Mouse (Mus musculus) neural tube, embryonic 14.5 days (tissue): ENCODE data around the gene Ascl5. TPM values are rescaled to one million over a fixed set of nuclear protein-coding genes. Genes with fewer than 3 reads are reported as not detected.

Source experiments
- ATAC-seq: fragments of 200-750 bp; cut with Nextera tagmentation; 2 replicates; pipeline ENCODE4 v1.8.0; 2017; ENCODE audit warnings: low read depth, mild to moderate bottlenecking, moderate TSS enrichment, moderate library complexity
- H3K27ac ChIP-seq: fragments of 300-500 bp; sonication (generic); 2 replicates; pipeline ENCODE4 v1.5.1; 2014; ENCODE audit warnings: low read depth, mild to moderate bottlenecking, control low read depth, low read length, moderate library complexity, mixed read lengths
- H3K27me3 ChIP-seq: fragments of 300-500 bp; sonication (generic); 2 replicates; pipeline ENCODE4 v1.6.1; 2014; ENCODE audit warnings: low read length; ENCODE audit not compliant: control insufficient read depth, insufficient read depth
- H3K36me3 ChIP-seq: fragments of 300-500 bp; sonication (generic); 2 replicates; pipeline ENCODE4 v1.6.1; 2014; ENCODE audit warnings: low read length, mixed read lengths; ENCODE audit not compliant: control insufficient read depth, insufficient read depth
- H3K4me1 ChIP-seq: fragments of 300-500 bp; sonication (generic); 2 replicates; pipeline ENCODE4 v1.6.1; 2014; ENCODE audit warnings: low read length; ENCODE audit not compliant: control insufficient read depth, insufficient read depth
- H3K4me2 ChIP-seq: fragments of 300-500 bp; sonication (generic); 2 replicates; pipeline ENCODE4 v1.6.1; 2014; ENCODE audit warnings: mild to moderate bottlenecking, low read depth, low read length, control low read depth
- H3K4me3 ChIP-seq: fragments of 300-500 bp; sonication (generic); 2 replicates; pipeline ENCODE4 v1.5.1; 2014; ENCODE audit warnings: low read depth, low read length, control low read depth, mixed read lengths
- H3K9ac ChIP-seq: fragments of 300-500 bp; sonication (generic); replicated peaks from 2 replicates; pipeline ENCODE4 v1.6.1; 2014; ENCODE audit warnings: low read depth, mild to moderate bottlenecking, control low read depth, low read length, mixed read lengths
- H3K9me3 ChIP-seq: fragments of 300-500 bp; sonication (generic); 2 replicates; pipeline ENCODE4 v1.6.1; 2016; ENCODE audit warnings: low read length; ENCODE audit not compliant: control insufficient read depth
- WGBS: fragments of 180-500 bp; shearing (Covaris S2); extraction: QIAGEN DNeasy Blood & Tissue Kit; methylation state at CpG from one replicate; pipeline ENCODE4 v1.1.7; 2014; 5-methylcytosine and 5-hydroxymethylcytosine counted together
- polyA plus RNA-seq: library from polyadenylated mRNA; unstranded; fragments of >200 nt; fragmentation: Nextera tagmentation; extraction: Ambion mirVana; gene quantifications from 2 replicates; pipeline ENCODE4 v1.2.1, GENCODE M21; 2014

Ascl5 gene
- polyA plus RNA-seq, 1 experiment from 2014 or later = not detected

DNA sequence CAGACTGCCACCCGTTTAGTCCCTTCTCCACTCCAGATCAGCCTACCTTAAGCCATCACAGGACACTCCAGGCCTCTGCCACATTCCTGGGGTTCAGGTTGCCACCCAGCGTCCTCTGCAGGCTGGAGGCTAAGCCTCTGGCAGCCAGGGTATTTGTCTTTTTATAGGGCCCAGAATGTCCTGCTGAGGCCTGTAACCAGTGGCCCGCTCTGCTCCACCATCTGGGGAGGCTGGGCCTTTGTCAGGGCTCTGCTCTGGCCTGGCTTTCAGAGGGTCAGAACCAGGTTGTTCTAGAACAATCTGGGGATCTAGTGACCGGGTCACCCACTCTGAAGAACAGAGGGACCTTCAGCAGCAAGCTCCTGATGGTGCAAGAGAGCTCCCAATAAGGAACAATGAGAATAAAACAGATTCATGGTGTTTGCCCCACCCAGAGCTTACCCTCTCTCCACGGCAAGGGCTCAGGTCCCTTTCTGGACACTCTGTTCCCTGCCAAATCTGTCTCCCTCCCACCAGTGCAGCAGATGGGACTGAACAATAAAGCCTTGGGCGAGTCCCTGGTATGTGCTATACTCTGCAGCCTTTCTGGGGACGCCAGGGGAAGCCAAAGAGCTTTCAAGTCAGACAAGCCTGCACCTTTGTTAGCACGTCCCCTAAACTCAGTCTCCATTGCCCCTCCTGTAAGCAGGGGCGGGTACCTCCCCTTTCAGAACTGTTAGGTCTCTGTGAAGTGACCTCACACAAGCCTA is 10.6 kb downstream of the Ascl5 start:
- WGBS = 40% methylated on average over 9 of the region's 9 CpGs
- Histone ChIP-seq H3K36me3 (no peaks in the 10 kb centered on the region), H3K9ac (no peak overlapping the region), H3K4me3 (no peak overlapping the region), H3K4me2 (no peak overlapping the region), H3K4me1 (no peaks in the 10 kb centered on the region), H3K27me3 (no peaks in the 10 kb centered on the region), H3K27ac (no peak overlapping the region), H3K9me3 (no peaks in the 10 kb centered on the region)
- ATAC-seq = peak; percentile 34; the same call in 1 of the 2 replicates

GRCm38 (mm10) chr1:136061790-136062141 is 11.2 kb downstream of the Ascl5 start:
- H3K4me1 ChIP-seq = no peaks in the 10 kb centered on the region
- H3K9ac ChIP-seq = no peak overlapping the region
- ATAC-seq = 0 out of 2 replicates have a peak, but pooled peaks have one; percentile 28
- no peaks in the 10 kb centered on the region for H3K27me3 ChIP-seq
- H3K9me3 ChIP-seq = no peaks in the 10 kb centered on the region
- H3K4me2 ChIP-seq = no peak overlapping the region
- H3K36me3 ChIP-seq = no peaks in the 10 kb centered on the region
- 75% methylated on average over 7 of the region's 7 CpGs for WGBS
- no peak overlapping the region for H3K4me3 ChIP-seq
- H3K27ac ChIP-seq = no peak overlapping the region

DNA sequence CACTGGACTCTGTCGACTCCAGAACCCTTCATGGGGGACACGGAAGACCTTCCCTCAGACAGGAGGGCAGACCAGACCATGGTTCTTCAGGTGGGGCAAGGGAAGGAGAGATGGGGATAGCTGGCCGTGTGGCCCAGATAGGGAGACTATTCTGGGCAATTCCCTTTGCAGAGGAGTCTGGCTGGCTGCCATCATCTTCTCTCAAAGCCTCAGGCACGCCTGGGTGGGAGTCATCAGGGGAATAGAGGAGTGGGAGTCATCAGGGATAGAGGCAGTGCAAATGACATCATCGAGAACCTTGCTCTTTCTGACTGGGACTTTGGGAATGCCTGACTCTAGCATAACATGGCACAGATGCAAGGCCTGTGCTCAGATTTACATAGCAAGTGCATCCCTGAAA is 13.4 kb downstream of the Ascl5 start:
- Histone ChIP-seq H3K9me3 (no peaks in the 10 kb centered on the region), H3K36me3 (no peaks in the 10 kb centered on the region), H3K27me3 (no peaks in the 10 kb centered on the region), H3K4me2 (no peak overlapping the region), H3K9ac (no peak overlapping the region), H3K27ac (no peak overlapping the region), H3K4me3 (no peak overlapping the region), H3K4me1 (no peaks in the 10 kb centered on the region)
- 69% methylated on average over 5 of the region's 5 CpGs for WGBS
- no peak for ATAC-seq

- Histone ChIP-seq H3K27me3 (no peaks in the 10 kb centered on the region), H3K9me3 (no peaks in the 10 kb centered on the region), H3K9ac (no peak overlapping the region), H3K4me3 (no peak overlapping the region), H3K27ac (no peak overlapping the region), H3K4me1 (no peaks in the 10 kb centered on the region), H3K36me3 (no peaks in the 10 kb centered on the region), H3K4me2 (no peak overlapping the region)
- WGBS = 75% methylated on average over 1 of the region's 1 CpGs
- no peak for ATAC-seq
These were observed 16.0 kb downstream of the Ascl5 start for GRCm38 (mm10) chr1:136066621-136067020.

DNA sequence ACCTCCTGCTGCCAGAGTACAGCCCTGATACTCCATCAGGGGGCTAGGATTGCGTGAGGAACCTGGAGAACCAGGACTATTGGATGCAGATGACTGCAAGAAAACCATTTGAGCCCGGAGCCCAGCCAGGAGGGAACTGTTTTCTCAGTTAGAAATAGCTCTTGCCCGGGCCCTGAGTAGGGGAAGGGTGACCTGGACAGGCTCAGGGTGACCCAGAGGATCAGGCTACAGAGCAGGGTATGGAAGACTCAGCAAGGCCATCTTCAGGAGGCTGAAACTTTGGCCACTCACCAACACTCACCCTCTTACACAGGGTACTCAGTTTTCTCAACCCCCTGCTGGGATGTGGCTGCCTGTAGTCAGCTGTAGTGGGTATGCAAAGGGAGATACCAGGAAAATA is 17.0 kb downstream of the Ascl5 start:
- no peaks in the 10 kb centered on the region for H3K36me3 ChIP-seq
- no peaks in the 10 kb centered on the region for H3K27me3 ChIP-seq
- no peaks in the 10 kb centered on the region for H3K4me1 ChIP-seq
- H3K9ac ChIP-seq = no peak overlapping the region
- no peaks in the 10 kb centered on the region for H3K9me3 ChIP-seq
- no peak overlapping the region for H3K4me2 ChIP-seq
- no peak overlapping the region for H3K4me3 ChIP-seq
- H3K27ac ChIP-seq = no peak overlapping the region
- no peak for ATAC-seq
- WGBS = 81% methylated on average over 3 of the region's 3 CpGs

DNA sequence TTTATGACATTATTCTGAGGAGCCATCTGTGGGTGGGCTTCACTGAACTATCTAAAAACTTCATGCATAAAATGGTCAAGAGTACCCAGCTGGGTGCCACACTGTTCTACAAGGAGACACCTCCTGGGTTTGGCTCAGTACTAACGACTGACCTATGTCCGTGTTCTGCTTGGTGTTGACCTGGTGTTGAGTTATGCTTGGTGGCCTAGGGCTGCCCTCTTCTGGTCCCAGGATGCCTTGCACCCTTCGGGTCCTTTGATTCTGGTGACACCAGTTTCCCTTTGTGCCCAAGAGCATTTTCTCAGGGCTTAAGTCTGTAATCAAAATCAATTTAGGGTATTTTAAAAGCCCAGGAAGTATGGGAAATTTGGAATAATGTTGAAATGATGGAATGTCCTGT is 25.5 kb downstream of the Ascl5 start:
- Histone ChIP-seq H3K9me3 (no peaks in the 10 kb centered on the region), H3K27ac (no peak overlapping the region), H3K4me1 (no peaks in the 10 kb centered on the region), H3K9ac (no peak overlapping the region), H3K27me3 (no peaks in the 10 kb centered on the region), H3K36me3 (no peaks in the 10 kb centered on the region), H3K4me2 (no peak overlapping the region), H3K4me3 (no peak overlapping the region)
- WGBS = 8% methylated on average over 3 of the region's 3 CpGs
- ATAC-seq = no peak

- Histone ChIP-seq H3K9ac (no peak overlapping the region), H3K27ac (no peak overlapping the region), H3K4me3 (no peak overlapping the region), H3K4me1 (no peaks in the 10 kb centered on the region), H3K27me3 (no peaks in the 10 kb centered on the region), H3K9me3 (no peaks in the 10 kb centered on the region), H3K36me3 (no peaks in the 10 kb centered on the region), H3K4me2 (no peak overlapping the region)
- no peak for ATAC-seq
- 71% methylated on average over 4 of the region's 4 CpGs for WGBS
These were observed 27.1 kb downstream of the Ascl5 start for GRCm38 (mm10) chr1:136077656-136078055.

DNA sequence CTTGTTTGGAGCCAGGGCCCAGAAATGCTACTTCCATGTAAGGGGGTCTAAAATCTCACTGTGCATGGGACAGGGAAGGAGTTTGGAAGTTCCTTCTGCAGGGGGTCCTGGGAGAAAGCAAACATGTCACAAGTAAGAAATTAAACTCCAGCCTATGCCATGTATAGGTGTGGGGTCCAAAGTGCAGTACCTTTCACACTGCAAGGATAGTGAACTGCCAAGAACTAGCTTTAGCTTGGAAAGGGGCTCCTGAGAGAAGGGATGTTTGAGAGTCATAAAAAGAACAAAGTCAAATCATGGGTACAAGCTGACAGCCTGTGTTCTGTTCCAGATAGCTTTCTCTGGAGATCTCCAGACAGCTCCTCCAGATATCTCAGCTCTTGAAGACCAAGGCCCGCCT is 30.6 kb downstream of the Ascl5 start:
- Histone ChIP-seq H3K27me3 (no peaks in the 10 kb centered on the region), H3K4me3 (no peak overlapping the region), H3K9me3 (no peaks in the 10 kb centered on the region), H3K9ac (no peak overlapping the region), H3K27ac (no peak overlapping the region), H3K36me3 (no peaks in the 10 kb centered on the region), H3K4me2 (no peak overlapping the region), H3K4me1 (no peaks in the 10 kb centered on the region)
- no peak for ATAC-seq
- 96% methylated on average over 1 of the region's 1 CpGs for WGBS

DNA sequence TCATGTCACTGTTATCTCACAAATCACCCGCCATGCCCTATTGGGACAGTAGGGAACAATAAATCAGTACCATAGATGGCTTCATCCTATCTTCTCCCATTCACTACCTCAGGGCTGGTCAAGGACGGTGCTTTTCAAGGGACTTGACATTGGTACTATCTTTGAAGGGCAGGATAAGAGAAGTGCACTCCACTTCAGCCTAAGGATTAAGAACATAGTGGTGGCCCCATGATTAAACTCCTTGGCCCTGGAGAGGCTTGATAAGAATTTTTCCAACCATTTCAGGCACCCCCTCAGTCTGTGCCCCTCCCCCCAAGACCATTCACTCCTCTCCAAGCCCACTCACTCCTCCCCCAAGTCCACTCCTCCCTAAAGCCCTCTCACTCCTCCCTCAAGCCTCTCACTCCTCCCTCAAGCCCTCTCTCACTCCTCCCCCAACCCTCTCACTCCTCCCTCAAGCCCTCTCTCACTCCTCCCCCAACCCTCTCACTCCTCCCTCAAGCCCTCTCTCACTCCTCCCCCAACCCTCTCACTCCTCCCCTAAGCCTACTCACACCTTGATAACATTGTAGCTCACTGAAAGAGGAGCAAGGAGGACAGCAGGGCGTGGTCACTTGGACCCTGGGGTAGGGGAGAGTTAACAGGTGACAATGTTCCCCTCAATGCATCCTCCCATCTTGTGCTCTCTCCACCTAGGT is 35.5 kb downstream of the Ascl5 start:
- H3K27me3 ChIP-seq = no peaks in the 10 kb centered on the region
- no peak overlapping the region for H3K4me2 ChIP-seq
- H3K9ac ChIP-seq = no peak overlapping the region
- H3K9me3 ChIP-seq = no peaks in the 10 kb centered on the region
- no peak overlapping the region for H3K4me3 ChIP-seq
- no peak overlapping the region for H3K27ac ChIP-seq
- H3K4me1 ChIP-seq = no peaks in the 10 kb centered on the region
- ATAC-seq = no peak
- H3K36me3 ChIP-seq = no peaks in the 10 kb centered on the region
- WGBS = 86% methylated on average over 3 of the region's 3 CpGs
